Mouse (Mus musculus) liver, embryonic 14.5 days (tissue): ENCODE results near the gene Rft1.

Source experiments
- CTCF ChIP-seq: IDR thresholded peaks from 2 replicates; pipeline ENCODE4 v1.5.1; 2016; ENCODE audit warnings: antibody characterized with exemption, low read depth, control low read depth
- EP300 ChIP-seq: IDR thresholded peaks from 2 replicates; pipeline ENCODE4 v1.6.1; 2016; ENCODE audit warnings: antibody characterized with exemption, low read depth

GRCm38 (mm10) chr14:30619982-30620578 is 34.1 kb upstream of the Rft1 start:
- no peak for TF ChIP-seq CTCF
- TF ChIP-seq EP300: no peak
